Mouse (Mus musculus) heart, embryonic 11.5 days (tissue): ENCODE measurements around the gene Tbck. TPM values are rescaled to one million over a fixed set of nuclear protein-coding genes. Genes with fewer than 3 reads are reported as not detected.
A peak's percentile ranks its signal among the peaks of the same experiment; 100 is the strongest.

Experiments
- ATAC-seq: fragments of 200-750 bp; cut with Nextera tagmentation; replicated peaks from 2 replicates; pipeline ENCODE4 v1.8.0; 2017; ENCODE audit warnings: moderate library complexity; ENCODE audit not compliant: insufficient number of reproducible peaks, low FRiP score, low TSS enrichment
- H3K27ac ChIP-seq: fragments of 300-500 bp; sonication (generic); 2 replicates; pipeline ENCODE4 v1.5.1; 2014; ENCODE audit warnings: mild to moderate bottlenecking, low read depth, low read length
- H3K27me3 ChIP-seq: fragments of 300-500 bp; sonication (generic); 2 replicates; pipeline ENCODE4 v1.6.1; 2014; ENCODE audit warnings: mild to moderate bottlenecking, low read length, mixed read lengths; ENCODE audit not compliant: control insufficient read depth, insufficient read depth
- H3K36me3 ChIP-seq: fragments of 300-500 bp; sonication (generic); 2 replicates; pipeline ENCODE4 v1.6.1; 2014; ENCODE audit warnings: mild to moderate bottlenecking, low read length, moderate library complexity, mixed read lengths; ENCODE audit not compliant: control insufficient read depth, insufficient read depth
- H3K4me1 ChIP-seq: fragments of 300-500 bp; sonication (generic); 2 replicates; pipeline ENCODE4 v1.6.1; 2014; ENCODE audit warnings: low read length; ENCODE audit not compliant: control insufficient read depth, insufficient read depth
- H3K4me2 ChIP-seq: fragments of 300-500 bp; sonication (generic); 2 replicates; pipeline ENCODE4 v1.6.1; 2014; ENCODE audit warnings: mild to moderate bottlenecking, moderate library complexity
- H3K4me3 ChIP-seq: fragments of 300-500 bp; sonication (generic); 2 replicates; pipeline ENCODE4 v1.5.1; 2014; ENCODE audit warnings: low read depth, low read length
- H3K9ac ChIP-seq: fragments of 300-500 bp; sonication (generic); 2 replicates; pipeline ENCODE4 v1.6.1; 2014; ENCODE audit warnings: mild to moderate bottlenecking, low read depth, low read length, moderate library complexity
- H3K9me3 ChIP-seq: fragments of 300-500 bp; sonication (generic); replicated peaks from 2 replicates; pipeline ENCODE4 v1.6.1; 2016; ENCODE audit warnings: low read length; ENCODE audit not compliant: control insufficient read depth
- WGBS: fragments of 180-500 bp; shearing (Covaris S2); extraction: QIAGEN DNeasy Blood & Tissue Kit; methylation state at CpG from one replicate; pipeline ENCODE4 v1.1.7; 2014; ENCODE audit not compliant: insufficient replicate concordance; 5-methylcytosine and 5-hydroxymethylcytosine counted together
- polyA plus RNA-seq: library from polyadenylated mRNA; unstranded; fragments of >200 nt; fragmentation: Nextera tagmentation; extraction: Ambion mirVana; gene quantifications from 2 replicates; pipeline ENCODE4 v1.2.1, GENCODE M21; 2014

Gene Tbck
- polyA plus RNA-seq, 1 experiment from 2014 or later, result 15.3 TPM

GRCm38 (mm10) chr3:132807888-132808579 lies 124.1 kb downstream of the Tbck start:
- Histone ChIP-seq H3K4me2 (no peak overlapping the region), H3K4me1 (peaks cover 4% of the 10 kb centered on the region; the same call in 1 of the 2 replicates), H3K9me3 (no peaks in the 10 kb centered on the region), H3K27me3 (no peaks in the 10 kb centered on the region), H3K27ac (no peak overlapping the region), H3K9ac (no peak overlapping the region), H3K36me3 (no peaks in the 10 kb centered on the region), H3K4me3 (no peak overlapping the region)
- ATAC-seq, result no peak
- 64% methylated on average over 2 of the region's 2 CpGs for WGBS

- H3K27ac ChIP-seq, result no peak overlapping the region
- no peak overlapping the region for H3K4me3 ChIP-seq
- no peak overlapping the region for H3K4me2 ChIP-seq
- WGBS, result 82% methylated on average over 3 of the region's 3 CpGs
- no peak for ATAC-seq
- H3K27me3 ChIP-seq, result no peaks in the 10 kb centered on the region
- peaks cover 13% of the 10 kb centered on the region for H3K4me1 ChIP-seq
- no peaks in the 10 kb centered on the region for H3K9me3 ChIP-seq
- no peak overlapping the region for H3K9ac ChIP-seq
- H3K36me3 ChIP-seq, result no peaks in the 10 kb centered on the region
Measured at GRCm38 (mm10) chr3:132808951-132809350, 125.0 kb downstream of the Tbck start.

GRCm38 (mm10) chr3:132811791-132812190 lies 127.8 kb downstream of the Tbck start:
- 45% methylated on average over 5 of the region's 5 CpGs for WGBS
- no peaks in the 10 kb centered on the region for H3K9me3 ChIP-seq
- H3K4me3 ChIP-seq, result no peak overlapping the region
- H3K27me3 ChIP-seq, result no peaks in the 10 kb centered on the region
- H3K4me1 ChIP-seq, result peaks cover 23% of the 10 kb centered on the region
- no peak overlapping the region for H3K9ac ChIP-seq
- no peak for ATAC-seq
- H3K4me2 ChIP-seq, result no peak overlapping the region
- no peaks in the 10 kb centered on the region for H3K36me3 ChIP-seq
- H3K27ac ChIP-seq, result peak overlapping the region; percentile 35; the same call in 1 of the 2 replicates

GRCm38 (mm10) chr3:132812356-132812755 lies 128.4 kb downstream of the Tbck start:
- H3K9me3 ChIP-seq, result no peaks in the 10 kb centered on the region
- WGBS, result 51% methylated on average over 5 of the region's 5 CpGs
- no peaks in the 10 kb centered on the region for H3K27me3 ChIP-seq
- H3K36me3 ChIP-seq, result no peaks in the 10 kb centered on the region
- no peak overlapping the region for H3K4me2 ChIP-seq
- no peak for ATAC-seq
- peak overlapping the region; percentile 35; the same call in 1 of the 2 replicates for H3K27ac ChIP-seq
- no peak overlapping the region for H3K4me3 ChIP-seq
- peaks cover 23% of the 10 kb centered on the region for H3K4me1 ChIP-seq
- no peak overlapping the region for H3K9ac ChIP-seq

- Histone ChIP-seq H3K9me3 (no peaks in the 10 kb centered on the region), H3K4me3 (no peak overlapping the region), H3K27me3 (no peaks in the 10 kb centered on the region), H3K36me3 (no peaks in the 10 kb centered on the region), H3K4me1 (peaks cover 23% of the 10 kb centered on the region), H3K9ac (no peak overlapping the region), H3K27ac (no peak overlapping the region), H3K4me2 (no peak overlapping the region)
- ATAC-seq, result no peak
- WGBS, result 79% methylated on average over 3 of the region's 3 CpGs
Measured at GRCm38 (mm10) chr3:132813147-132813546, 129.2 kb downstream of the Tbck start.

- Histone ChIP-seq H3K4me2 (no peak overlapping the region), H3K36me3 (no peaks in the 10 kb centered on the region), H3K27me3 (no peaks in the 10 kb centered on the region), H3K9me3 (no peaks in the 10 kb centered on the region), H3K27ac (no peak overlapping the region), H3K4me1 (peaks cover 27% of the 10 kb centered on the region), H3K4me3 (no peak overlapping the region), H3K9ac (0 out of 2 replicates have a peak overlapping the region, but pooled peaks have one; percentile 39)
- 0 out of 2 replicates have a peak, but pooled peaks have one; percentile 67 for ATAC-seq
- 36% methylated on average over 9 of the region's 9 CpGs for whole genome bisulfite sequencing
Measured at GRCm38 (mm10) chr3:132813706-132814497, 130.0 kb downstream of the Tbck start.

GRCm38 (mm10) chr3:132814791-132815496 lies 131.0 kb downstream of the Tbck start:
- H3K9me3 ChIP-seq, result no peaks in the 10 kb centered on the region
- peaks cover 28% of the 10 kb centered on the region for H3K4me1 ChIP-seq
- no peak for ATAC-seq
- H3K9ac ChIP-seq, result no peak overlapping the region
- H3K27ac ChIP-seq, result no peak overlapping the region
- no peak overlapping the region for H3K4me3 ChIP-seq
- no peaks in the 10 kb centered on the region for H3K27me3 ChIP-seq
- 64% methylated on average over 10 of the region's 10 CpGs for WGBS
- no peaks in the 10 kb centered on the region for H3K36me3 ChIP-seq
- H3K4me2 ChIP-seq, result no peak overlapping the region

- Histone ChIP-seq H3K27me3 (no peaks in the 10 kb centered on the region), H3K4me2 (no peak overlapping the region), H3K9ac (no peak overlapping the region), H3K4me3 (no peak overlapping the region), H3K4me1 (peaks cover 28% of the 10 kb centered on the region), H3K27ac (no peak overlapping the region), H3K36me3 (no peaks in the 10 kb centered on the region), H3K9me3 (no peaks in the 10 kb centered on the region)
- ATAC-seq, result no peak
- 80% methylated on average over 4 of the region's 4 CpGs for WGBS
Measured at GRCm38 (mm10) chr3:132815497-132816326, 131.8 kb downstream of the Tbck start.
